ENCODE assay signal across 18 mouse cellular contexts in genomic region chr13:59392828-59393227, GRCm38 (mm10).
"Had no signal": no experiment of that assay in that cellular context is flagged by ENCODE, and none has a peak within 500 bp of the region (broad histone marks: within the 10 kb centered on the region; RNA-seq: fewer than 3 reads in every experiment).

No protein-coding gene starts in this region.

- H3K36me3 ChIP-seq: limb, embryonic 12.5 days; limb, embryonic 15.5 days; midbrain, embryonic 13.5 days; neural tube, embryonic 12.5 days; neural tube, embryonic 15.5 days had no signal

- H3K4me2 ChIP-seq: limb, embryonic 12.5 days; limb, embryonic 15.5 days; liver, embryonic 11.5 days; lung, embryonic 14.5 days; midbrain, embryonic 13.5 days; neural tube, embryonic 12.5 days; neural tube, embryonic 15.5 days had no signal

- DNase-seq: kidney, adult 18-20 months; kidney, adult 9 months; kidney, postnatal 14 days; kidney, postnatal 4 days; liver, postnatal 0 days; thymus, adult 18-20 months; thymus, postnatal 36 days had no signal

- H3K4me1 ChIP-seq: limb, embryonic 12.5 days; limb, embryonic 15.5 days had no signal

- H3K27ac ChIP-seq: limb, embryonic 12.5 days; limb, embryonic 15.5 days; liver, embryonic 14.5 days; macrophage; midbrain, embryonic 13.5 days; neural tube, embryonic 12.5 days; neural tube, embryonic 15.5 days had no signal

- H3K4me3 ChIP-seq: limb, embryonic 12.5 days; limb, embryonic 15.5 days; midbrain, embryonic 13.5 days; neural tube, embryonic 12.5 days; neural tube, embryonic 15.5 days had no signal

- ATAC-seq: intestine, embryonic 16.5 days; liver, postnatal 0 days; lung, postnatal 0 days; midbrain, embryonic 13.5 days had no signal

- H3K9me3 ChIP-seq: limb, embryonic 12.5 days; limb, embryonic 15.5 days; midbrain, embryonic 13.5 days; neural tube, embryonic 12.5 days; neural tube, embryonic 15.5 days had no signal

- H3K27me3 ChIP-seq: limb, embryonic 12.5 days; limb, embryonic 15.5 days; midbrain, embryonic 13.5 days; neural tube, embryonic 12.5 days; neural tube, embryonic 15.5 days had no signal

- H3K9ac ChIP-seq: limb, embryonic 12.5 days; limb, embryonic 15.5 days; liver, embryonic 14.5 days; liver, postnatal 0 days; lung, embryonic 14.5 days; midbrain, embryonic 13.5 days; neural tube, embryonic 12.5 days; neural tube, embryonic 15.5 days had no signal
